Mouse (Mus musculus) neural tube, embryonic 10.5 days (tissue): ENCODE results near the gene Hhipl1.

ENCODE experiments used
- DNase-seq: peaks from one replicate; pipeline ENCODE4 v3.0.0-alpha.2; 2017; ENCODE audit warnings: low spot score; ENCODE audit errors: extremely low spot score

Gene Hhipl1

GRCm38 (mm10) chr12:108305812-108306794 is at the start of gene Hhipl1:
Gene Hhipl1 (plus strand): TSS chr12:108306270.
- DNase-seq: peak; percentile 71

- no peak for DNase-seq
Observed at GRCm38 (mm10) chr12:108256734-108257133, 49.3 kb upstream of the Hhipl1 start.

GRCm38 (mm10) chr12:108259322-108260049 is 46.6 kb upstream of the Hhipl1 start:
- DNase-seq: no peak

GRCm38 (mm10) chr12:108260950-108261349 is 45.1 kb upstream of the Hhipl1 start:
- DNase-seq: no peak

GRCm38 (mm10) chr12:108264918-108265317 is 41.2 kb upstream of the Hhipl1 start:
- DNase-seq: no peak

- DNase-seq: peak; percentile 71
Observed at GRCm38 (mm10) chr12:108265831-108266619, 40.0 kb upstream of the Hhipl1 start.

GRCm38 (mm10) chr12:108267653-108268052 is 38.4 kb upstream of the Hhipl1 start:
- DNase-seq: no peak

- DNase-seq: no peak
Observed at GRCm38 (mm10) chr12:108268970-108269369, 37.1 kb upstream of the Hhipl1 start.

GRCm38 (mm10) chr12:108269699-108270098 is 36.4 kb upstream of the Hhipl1 start:
- no peak for DNase-seq

- no peak for DNase-seq
Observed at GRCm38 (mm10) chr12:108270240-108270919, 35.7 kb upstream of the Hhipl1 start.

- DNase-seq: no peak
Observed at GRCm38 (mm10) chr12:108271351-108272142, 34.5 kb upstream of the Hhipl1 start.

GRCm38 (mm10) chr12:108272143-108272635 is 33.9 kb upstream of the Hhipl1 start:
- no peak for DNase-seq

- no peak for DNase-seq
Observed at GRCm38 (mm10) chr12:108273466-108274312, 32.4 kb upstream of the Hhipl1 start.

- peak; percentile 58 for DNase-seq
Observed at GRCm38 (mm10) chr12:108274313-108274595, 31.8 kb upstream of the Hhipl1 start.

GRCm38 (mm10) chr12:108274661-108275507 is 31.2 kb upstream of the Hhipl1 start, which contains the start of gene Ccdc85c:
Gene Ccdc85c (minus strand): TSS chr12:108275425.
- DNase-seq: peak; percentile 70

GRCm38 (mm10) chr12:108275508-108275890 is 30.6 kb upstream of the Hhipl1 start:
- DNase-seq: peak; percentile 99

- peak; percentile 76 for DNase-seq
Observed at GRCm38 (mm10) chr12:108275920-108276822, 29.9 kb upstream of the Hhipl1 start.
